Mouse (Mus musculus) gastrocnemius, adult 8-10 months (tissue): ENCODE results near the gene Cyp2ab1. TPM values are rescaled to one million over a fixed set of nuclear protein-coding genes. Genes with fewer than 3 reads are reported as not detected.

Experiments used
- DNase-seq, 2 experiments: peaks; one replicate each; pipeline ENCODE4 v3.0.0; 2022; ENCODE audit warnings: low spot score in 2 of 2
- total RNA-seq, 4 experiments: library from RNA; stranded (reverse); gene quantifications; 2 replicates each; pipeline ENCODE4 v1.2.4; 2022

The Cyp2ab1 gene
- total RNA-seq, 4 experiments from 2014 or later, result 0.48 TPM; not detected in 3

GRCm38 (mm10) chr16:20271339-20271738 is 53.9 kb downstream of the Cyp2ab1 start:
- DNase-seq, result no peak

- DNase-seq, result no peak
Observed at GRCm38 (mm10) chr16:20265089-20265488, 60.1 kb downstream of the Cyp2ab1 start.

Other genes with a start within 250 kb of the Cyp2ab1 start
- 100 to 1,000 TPM; 149 to 159 (median 156) TPM for gene Klhl24, start 227.9 kb downstream of the Cyp2ab1 start, total RNA-seq
- 1 to 10 TPM; 3.3 to 7.6 (median 5.8) TPM for gene Yeats2, start 184.3 kb downstream of the Cyp2ab1 start, total RNA-seq
- under 1 TPM; 0.24 to 0.53 (median 0.46) TPM for gene Map6d1, start 84.0 kb downstream of the Cyp2ab1 start, total RNA-seq
- 10 to 100 TPM; 57.2 to 67.8 (median 60.5) TPM for gene Parl, start 23.0 kb downstream of the Cyp2ab1 start, total RNA-seq
- 10 to 100 TPM; 54.1 to 72.5 (median 64.8) TPM for gene Abcc5, start 101.0 kb upstream of the Cyp2ab1 start, total RNA-seq
- gene Eif2b5, start 173.4 kb upstream of the Cyp2ab1 start, total RNA-seq, result 10 to 100 TPM; 53.8 to 71.3 (median 68.1) TPM
- gene Dvl3, start 191.6 kb upstream of the Cyp2ab1 start, total RNA-seq, result 10 to 100 TPM; 24.5 to 30.0 (median 27.2) TPM
- 100 to 1,000 TPM; 113 to 138 (median 134) TPM for gene Ap2m1, start 210.1 kb upstream of the Cyp2ab1 start, total RNA-seq
- 10 to 100 TPM; 55.9 to 75.5 (median 66.6) TPM for gene Abcf3, start 223.2 kb upstream of the Cyp2ab1 start, total RNA-seq